Mouse (Mus musculus) spleen, embryonic (tissue): Measurements from ENCODE around the gene Phgdh.

Experiments
- CTCF ChIA-PET: fragments of 350-600 bp; sonication (Branson Sonifier 250); formaldehyde crosslinking; loops from one replicate; lab custom pipeline; 2022; lab: Charles Lee

Phgdh gene

GRCm38 (mm10) chr3:98348705-98349104, 8.9 kb upstream of the Phgdh start:
- CTCF ChIA-PET = interaction anchor here (0.9 to 1.5 kb wide), 3 partner anchors 9 to 15 kb away, joined by 3 to 14 read pairs (median 4); partner anchors contain the start of gene Phgdh

- CTCF ChIA-PET = interaction anchor here (0.9 to 1.5 kb wide), 2 partner anchors 9 to 14 kb away, joined by 4 to 14 read pairs; partner anchors contain the start of gene Phgdh
Observed at GRCm38 (mm10) chr3:98348106-98348505, 8.3 kb upstream of the Phgdh start.

- CTCF ChIA-PET = no interaction called here
Observed at GRCm38 (mm10) chr3:98343235-98343634, 3.4 kb upstream of the Phgdh start.

GRCm38 (mm10) chr3:98340818-98341594, 1.2 kb upstream of the Phgdh start:
- CTCF ChIA-PET = interaction anchor here (0.6 kb wide), 1 partner anchor 406 kb away, joined by 3 read pairs; no protein-coding TSS in a partner anchor

GRCm38 (mm10) chr3:98339097-98339705, 589 bp downstream of the Phgdh start:
- CTCF ChIA-PET = interaction anchor here (0.7 to 1.6 kb wide), 3 partner anchors 10 to 24 kb away, joined by 3 to 9 read pairs (median 4); no protein-coding TSS in a partner anchor

GRCm38 (mm10) chr3:98338584-98339041, 1.2 kb downstream of the Phgdh start:
- CTCF ChIA-PET = interaction anchor here (0.6 to 1.6 kb wide), 5 partner anchors 9 to 104 kb away, joined by 3 to 19 read pairs (median 6); no protein-coding TSS in a partner anchor

- CTCF ChIA-PET = no interaction called here
Observed at GRCm38 (mm10) chr3:98336661-98337654, 2.8 kb downstream of the Phgdh start.

- CTCF ChIA-PET = interaction anchor here (0.6 kb wide), 1 partner anchor 93 kb away, joined by 6 read pairs; no protein-coding TSS in a partner anchor
Observed at GRCm38 (mm10) chr3:98335886-98336285, 3.9 kb downstream of the Phgdh start.

GRCm38 (mm10) chr3:98335331-98335730, 4.5 kb downstream of the Phgdh start:
- CTCF ChIA-PET = interaction anchor here (0.6 kb wide), 1 partner anchor 94 kb away, joined by 6 read pairs; no protein-coding TSS in a partner anchor

GRCm38 (mm10) chr3:98334010-98334409, 5.8 kb downstream of the Phgdh start:
- CTCF ChIA-PET = interaction anchor here (0.8 kb wide), 1 partner anchor 15 kb away, joined by 14 read pairs; no protein-coding TSS in a partner anchor

- CTCF ChIA-PET = no interaction called here
Observed at GRCm38 (mm10) chr3:98324235-98324634, 15.6 kb downstream of the Phgdh start.

GRCm38 (mm10) chr3:98322209-98322608, 17.6 kb downstream of the Phgdh start:
- CTCF ChIA-PET = no interaction called here

GRCm38 (mm10) chr3:98319190-98319589, 20.6 kb downstream of the Phgdh start:
- CTCF ChIA-PET = no interaction called here

GRCm38 (mm10) chr3:98317143-98317542, 22.6 kb downstream of the Phgdh start:
- CTCF ChIA-PET = no interaction called here

GRCm38 (mm10) chr3:98315181-98315580, 24.6 kb downstream of the Phgdh start:
- CTCF ChIA-PET = no interaction called here

GRCm38 (mm10) chr3:98313294-98314155, 26.3 kb downstream of the Phgdh start:
- CTCF ChIA-PET = no interaction called here

GRCm38 (mm10) chr3:98312867-98313266, 26.9 kb downstream of the Phgdh start:
- CTCF ChIA-PET = no interaction called here

GRCm38 (mm10) chr3:98310456-98310855, 29.3 kb downstream of the Phgdh start:
- CTCF ChIA-PET = no interaction called here

- CTCF ChIA-PET = interaction anchor here (0.7 kb wide), 1 partner anchor 370 kb away, joined by 4 read pairs; no protein-coding TSS in a partner anchor
Observed at GRCm38 (mm10) chr3:98308606-98309005, 31.2 kb downstream of the Phgdh start.

GRCm38 (mm10) chr3:98301761-98302160, 38.0 kb downstream of the Phgdh start:
- CTCF ChIA-PET = interaction anchor here (0.5 kb wide), 1 partner anchor 29 kb away, joined by 5 read pairs; no protein-coding TSS in a partner anchor
